Mouse (Mus musculus) embryonic fibroblast, embryonic 13.5 days (primary cell): ENCODE measurements at regions not wholly inside any gene's neighbourhood (a gene's known extent, or its start where the extent isn't known, plus 50 kb on each side); places are given as distances from the start of the nearest gene placed in this dataset.

Source experiments
- H3K27ac ChIP-seq: 2 replicates; pipeline ENCODE4 v1.5.1; 2012; ENCODE audit warnings: low read length, control low read depth, inconsistent platforms; ENCODE audit not compliant: insufficient read depth
- H3K4me1 ChIP-seq: 2 replicates; pipeline ENCODE4 v1.6.1; 2011; ENCODE audit warnings: low read length; ENCODE audit not compliant: control insufficient read depth, insufficient read depth
- H3K4me3 ChIP-seq: 2 replicates; pipeline ENCODE4 v1.5.1; 2011; ENCODE audit warnings: mild to moderate bottlenecking, control low read depth, low read length; ENCODE audit not compliant: insufficient read depth
- CTCF ChIP-seq: IDR thresholded peaks from 2 replicates; pipeline ENCODE4 v1.5.1; 2011; ENCODE audit warnings: mild to moderate bottlenecking, control low read depth, low read length, moderate library complexity, borderline replicate concordance; ENCODE audit not compliant: insufficient read depth
- POLR2A ChIP-seq: IDR thresholded peaks from 2 replicates; pipeline ENCODE4 v1.6.1; 2011; ENCODE audit warnings: low read depth, mild to moderate bottlenecking, control low read depth, low read length, moderate library complexity

GRCm38 (mm10) chr7:82971244-82971643 is 104.1 kb downstream of the Mex3b start:
- H3K27ac ChIP-seq = peak overlapping the region; percentile 100
- no peak for TF ChIP-seq POLR2A
- no peak for TF ChIP-seq CTCF
- peaks cover 17% of the 10 kb centered on the region for H3K4me1 ChIP-seq
- H3K4me3 ChIP-seq = no peak overlapping the region

GRCm38 (mm10) chr7:82972214-82973006 is 105.3 kb downstream of the Mex3b start:
- H3K4me1 ChIP-seq = peaks cover 17% of the 10 kb centered on the region
- H3K27ac ChIP-seq = peak overlapping the region; percentile 100
- TF ChIP-seq CTCF (no peak), POLR2A (no peak)
- no peak overlapping the region for H3K4me3 ChIP-seq

GRCm38 (mm10) chr7:82990708-82991107 is 123.6 kb downstream of the Mex3b start:
- TF ChIP-seq POLR2A (no peak), CTCF (no peak)
- Histone ChIP-seq H3K27ac (no peak overlapping the region), H3K4me3 (no peak overlapping the region), H3K4me1 (peaks cover 4% of the 10 kb centered on the region; the same call in 1 of the 2 replicates)

- TF ChIP-seq CTCF (no peak), POLR2A (no peak)
- Histone ChIP-seq H3K4me3 (no peak overlapping the region), H3K27ac (peak overlapping the region; percentile 23), H3K4me1 (peaks cover 4% of the 10 kb centered on the region; the same call in 1 of the 2 replicates)
Measured at GRCm38 (mm10) chr7:82993136-82993535, 126.0 kb downstream of the Mex3b start.

GRCm38 (mm10) chr7:82998848-82999247 is 131.7 kb downstream of the Mex3b start:
- Histone ChIP-seq H3K4me3 (no peak overlapping the region), H3K27ac (no peak overlapping the region), H3K4me1 (no peaks in the 10 kb centered on the region)
- no peak for TF ChIP-seq CTCF
- no peak for TF ChIP-seq POLR2A

- no peak overlapping the region for H3K4me3 ChIP-seq
- TF ChIP-seq CTCF (no peak), POLR2A (no peak)
- H3K4me1 ChIP-seq = no peaks in the 10 kb centered on the region
- H3K27ac ChIP-seq = no peak overlapping the region
Measured at GRCm38 (mm10) chr7:83007540-83007939, 140.4 kb downstream of the Mex3b start.

- Histone ChIP-seq H3K4me1 (no peaks in the 10 kb centered on the region), H3K27ac (no peak overlapping the region), H3K4me3 (no peak overlapping the region)
- TF ChIP-seq CTCF (no peak), POLR2A (no peak)
Measured at GRCm38 (mm10) chr7:83012145-83012544, 145.0 kb downstream of the Mex3b start.

- no peaks in the 10 kb centered on the region for H3K4me1 ChIP-seq
- H3K4me3 ChIP-seq = no peak overlapping the region
- TF ChIP-seq POLR2A = no peak
- no peak for TF ChIP-seq CTCF
- no peak overlapping the region for H3K27ac ChIP-seq
Measured at GRCm38 (mm10) chr7:83014725-83015690, 147.9 kb downstream of the Mex3b start.

GRCm38 (mm10) chr7:83015756-83016155 is 148.6 kb downstream of the Mex3b start:
- TF ChIP-seq POLR2A (no peak), CTCF (no peak)
- H3K27ac ChIP-seq = no peak overlapping the region
- H3K4me1 ChIP-seq = no peaks in the 10 kb centered on the region
- no peak overlapping the region for H3K4me3 ChIP-seq

- no peak for TF ChIP-seq CTCF
- no peak for TF ChIP-seq POLR2A
- H3K4me1 ChIP-seq = no peaks in the 10 kb centered on the region
Measured at GRCm38 (mm10) chr7:83016566-83016965, 149.4 kb downstream of the Mex3b start.

More at GRCm38 (mm10) chr7:83016566-83016965, 149.4 kb downstream of the Mex3b start:
- H3K4me3 ChIP-seq = no peak overlapping the region
- H3K27ac ChIP-seq = no peak overlapping the region
